Mouse (Mus musculus) liver, embryonic 14.5 days (tissue): ENCODE results near the gene Gm9958.

Experiments used
- CTCF ChIP-seq: IDR thresholded peaks from 2 replicates; pipeline ENCODE4 v1.5.1; 2016; ENCODE audit warnings: antibody characterized with exemption, low read depth, control low read depth
- EP300 ChIP-seq: IDR thresholded peaks from 2 replicates; pipeline ENCODE4 v1.6.1; 2016; ENCODE audit warnings: antibody characterized with exemption, low read depth

- TF ChIP-seq CTCF, result no peak
- TF ChIP-seq EP300, result no peak
These were observed 27.7 kb upstream of the Gm9958 start for GRCm38 (mm10) chr5:90339129-90339952.
